Mouse (Mus musculus): ENCODE data around the gene Kat5. TPM values are rescaled to one million over a fixed set of nuclear protein-coding genes. Genes with fewer than 3 reads are reported as not detected.

The Kat5 gene
- total RNA-seq, 2 experiments from 2014 or later: 69.7 to 87.5 TPM

Other genes with a start within 250 kb of the Kat5 start
- 10 to 100 TPM; 25.9 to 28.3 TPM for gene Eif1ad, start 243.5 kb downstream of the Kat5 start, total RNA-seq (2021)
- 100 to 1,000 TPM; 110 to 114 TPM for gene Banf1, start 243.1 kb downstream of the Kat5 start, total RNA-seq (2021)
- gene Sart1, start 221.5 kb downstream of the Kat5 start, total RNA-seq (2021): 10 to 100 TPM; 84.3 to 95.6 TPM
- under 1 TPM in 1 of 2 experiments, not detected in 1; 0.85 TPM for gene Tsga10ip, start 207.7 kb downstream of the Kat5 start, total RNA-seq (2021)
- gene Drap1, start 185.3 kb downstream of the Kat5 start, total RNA-seq (2021): 100 to 1,000 TPM; 234 to 244 TPM
- 10 to 100 TPM; 55.7 to 57.5 TPM for gene AI837181, start 185.1 kb downstream of the Kat5 start, total RNA-seq (2021)
- not detected for gene Fosl1, start 162.7 kb downstream of the Kat5 start, total RNA-seq (2021)
- 10 to 100 TPM; 26.4 to 32.9 TPM for gene Ccdc85b, start 152.3 kb downstream of the Kat5 start, total RNA-seq (2021)
- gene Fibp, start 149.6 kb downstream of the Kat5 start, total RNA-seq (2021): 100 to 1,000 TPM in 1 of 2 experiments, 10 to 100 TPM in 1; 83.7 to 108 TPM
- 1 to 10 TPM; 2.6 to 2.9 TPM for gene Ctsw, start 141.7 kb downstream of the Kat5 start, total RNA-seq (2021)
- gene Efemp2, start 136.3 kb downstream of the Kat5 start, total RNA-seq (2021): 10 to 100 TPM; 18.4 to 19.6 TPM
- 10 to 100 TPM; 34.2 to 40.9 TPM for gene Mus81, start 121.8 kb downstream of the Kat5 start, total RNA-seq (2021)
- 1,000 to 10,000 TPM; 1,802 to 1,826 TPM for gene Cfl1, start 119.8 kb downstream of the Kat5 start, total RNA-seq (2021)
- gene 1700020D05Rik, start 106.5 kb downstream of the Kat5 start, total RNA-seq (2021): 1 to 10 TPM; 5.6 to 9.8 TPM
- 10 to 100 TPM; 63.1 to 66.2 TPM for gene Snx32, start 99.7 kb downstream of the Kat5 start, total RNA-seq (2021)
- not detected for gene Ovol1, start 49.6 kb downstream of the Kat5 start, total RNA-seq (2021)
- 1 to 10 TPM; 8.6 to 8.8 TPM for gene Ap5b1, start 42.2 kb downstream of the Kat5 start, total RNA-seq (2021)
- gene Rnaseh2c, start 8.4 kb downstream of the Kat5 start, total RNA-seq (2021): 10 to 100 TPM; 70.8 to 73.5 TPM
- 10 to 100 TPM; 24.4 to 24.7 TPM for gene Rela, start 27.2 kb upstream of the Kat5 start, total RNA-seq (2021)
- 10 to 100 TPM; 30.0 to 34.2 TPM for gene Sipa1, start 53.5 kb upstream of the Kat5 start, total RNA-seq (2021)
- gene Map3k11, start 78.5 kb upstream of the Kat5 start, total RNA-seq (2021): 10 to 100 TPM; 13.0 to 16.1 TPM
- 10 to 100 TPM; 69.7 to 82.6 TPM for gene Pcnx3, start 78.7 kb upstream of the Kat5 start, total RNA-seq (2021)
- gene Kcnk7, start 94.1 kb upstream of the Kat5 start, total RNA-seq (2021): not detected
- gene Ehbp1l1, start 116.1 kb upstream of the Kat5 start, total RNA-seq (2021): 10 to 100 TPM; 33.4 to 41.1 TPM
- gene Fam89b, start 119.4 kb upstream of the Kat5 start, total RNA-seq (2021): 10 to 100 TPM; 44.4 to 46.5 TPM
- 10 to 100 TPM; 33.4 to 35.4 TPM for gene Ltbp3, start 130.7 kb upstream of the Kat5 start, total RNA-seq (2021)
- gene Scyl1, start 161.2 kb upstream of the Kat5 start, total RNA-seq (2021): 10 to 100 TPM; 67.3 to 72.8 TPM